Mouse (Mus musculus) spleen, postnatal 36 days (tissue): ENCODE measurements around the gene Ifit2.
"Not testable (repeated sequence)": the region's sequence is repeated elsewhere in the genome, so short reads cannot be mapped to it uniquely, and the experiment has no call there.

Experiments
- DNase-seq, 2 experiments: peaks; one replicate each; pipeline ENCODE4 v3.0.0; 2022; ENCODE audit warnings: low spot score in 2 of 2, mixed read lengths in 1 of 2

Ifit2 gene

DNA sequence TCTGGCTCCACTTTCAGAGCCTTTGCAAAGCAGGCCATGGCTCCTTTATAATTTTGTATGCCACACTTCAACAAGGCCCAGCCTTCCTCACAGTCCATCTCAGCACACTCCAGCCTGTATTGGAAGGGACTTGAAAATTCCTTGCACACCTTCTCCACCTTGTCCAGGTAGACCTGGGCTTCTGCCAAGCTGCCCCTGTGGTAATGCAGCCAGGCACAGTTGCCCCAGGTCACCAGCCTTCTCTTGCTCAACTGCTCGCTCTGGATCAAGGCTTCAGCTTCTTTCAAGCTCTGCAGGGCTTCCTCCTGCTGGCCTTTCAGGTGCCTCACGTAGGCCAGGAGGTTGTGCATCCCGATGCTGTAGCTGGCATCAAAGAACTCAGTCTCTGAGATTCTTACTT, 44.0 kb downstream of the Ifit2 start:
- not testable (repeated sequence) for DNase-seq

DNA sequence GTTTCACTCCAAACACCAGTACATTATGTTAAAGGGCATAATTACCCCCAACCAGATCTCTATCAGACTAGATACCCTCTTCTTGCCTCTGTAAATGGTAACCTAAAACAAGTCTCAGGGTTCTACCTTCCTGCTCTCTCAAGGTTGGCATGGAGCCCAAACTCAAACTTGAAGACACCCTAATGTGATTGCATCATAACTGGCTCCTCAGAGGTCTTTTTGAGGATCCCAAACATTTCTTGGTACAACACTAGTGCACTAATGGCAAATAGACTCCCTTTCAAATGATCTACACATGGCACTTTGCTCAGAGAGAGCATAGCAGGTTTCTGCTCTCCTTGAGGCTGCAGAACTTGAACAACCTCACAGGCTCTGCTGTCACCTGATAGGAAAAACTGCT, 46.3 kb downstream of the Ifit2 start:
- no peak for DNase-seq

DNA sequence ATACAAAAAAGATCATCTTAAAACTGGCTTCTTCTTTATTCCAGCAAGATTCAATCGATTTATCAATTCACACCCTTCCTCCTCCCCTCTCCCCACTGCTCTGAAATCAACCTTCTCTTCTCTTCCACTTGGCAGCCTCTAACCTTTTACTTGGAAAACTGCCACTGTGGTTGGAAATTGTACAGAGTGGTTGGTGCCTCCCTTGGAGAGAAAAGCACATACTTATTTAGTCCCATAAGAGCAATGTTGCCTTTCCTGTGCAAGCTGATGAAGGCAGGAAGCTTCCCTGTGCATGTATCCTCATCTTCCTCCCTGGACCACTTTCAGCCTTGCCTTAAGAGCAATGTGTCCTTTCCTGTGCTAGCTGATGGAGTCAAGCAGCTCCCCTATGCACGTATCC, 47.8 kb downstream of the Ifit2 start:
- DNase-seq = no peak

DNA sequence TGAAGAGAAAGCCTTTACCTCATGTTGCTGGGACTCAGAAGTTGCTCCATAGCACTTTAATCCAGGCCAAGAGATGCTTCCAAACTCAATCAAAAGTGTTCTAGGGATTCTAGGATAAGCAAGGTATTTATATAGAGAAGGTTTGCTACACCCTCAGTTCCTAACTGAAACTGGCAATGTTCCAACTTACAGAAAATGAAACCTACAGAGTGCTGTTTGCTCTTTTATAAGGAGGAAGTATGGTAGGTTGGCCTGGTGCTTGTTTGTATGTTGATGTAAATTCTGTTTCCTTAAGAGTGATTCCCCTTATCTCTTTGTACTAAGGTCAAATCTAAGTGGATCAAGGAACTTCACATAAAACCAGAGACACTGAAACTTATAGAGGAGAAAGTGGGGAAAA, 48.8 kb downstream of the Ifit2 start:
- peak; percentile 61 to 84 for DNase-seq

DNA sequence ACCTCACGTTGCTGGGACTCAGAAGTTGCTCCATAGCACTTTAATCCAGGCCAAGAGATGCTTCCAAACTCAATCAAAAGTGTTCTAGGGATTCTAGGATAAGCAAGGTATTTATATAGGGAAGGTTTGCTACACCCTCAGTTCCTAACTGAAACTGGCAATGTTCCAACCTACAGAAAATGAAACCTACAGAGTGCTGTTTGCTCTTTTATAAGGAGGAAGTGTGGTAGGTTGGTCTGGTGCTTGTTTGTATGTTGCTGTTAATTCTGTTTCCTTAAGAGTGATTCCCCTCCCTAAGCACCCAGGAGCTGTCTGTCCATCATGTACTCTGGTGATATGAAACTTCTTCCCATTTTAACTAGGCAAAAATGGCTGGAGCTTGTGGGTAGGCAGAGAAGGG, 51.4 kb downstream of the Ifit2 start, which contains the start of gene Ifit1bl1:
TSS of gene Ifit1bl1 (minus strand) at position 69 of the 400 bp plus-strand sequence.
- DNase-seq = peak; percentile 68 to 77

DNA sequence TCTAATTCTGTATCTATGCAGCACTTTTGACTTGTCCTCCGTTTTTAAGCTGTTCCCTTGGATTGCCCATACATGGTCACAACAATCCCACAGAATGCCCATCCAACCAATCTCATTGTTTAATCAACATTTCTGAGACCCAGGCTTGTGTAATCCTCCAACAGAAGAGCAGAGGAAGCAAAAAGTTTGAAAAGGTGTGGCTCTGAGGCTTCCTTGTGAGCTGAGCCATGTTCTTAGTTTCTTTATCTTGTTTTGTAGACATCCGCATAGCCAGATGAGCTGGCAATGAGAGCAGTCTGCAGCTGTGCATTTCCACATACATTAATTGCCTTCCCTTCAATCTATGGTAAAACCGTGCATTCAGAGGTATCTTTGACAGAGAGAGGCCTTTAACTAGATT, 55.0 kb downstream of the Ifit2 start:
- no peak for DNase-seq

DNA sequence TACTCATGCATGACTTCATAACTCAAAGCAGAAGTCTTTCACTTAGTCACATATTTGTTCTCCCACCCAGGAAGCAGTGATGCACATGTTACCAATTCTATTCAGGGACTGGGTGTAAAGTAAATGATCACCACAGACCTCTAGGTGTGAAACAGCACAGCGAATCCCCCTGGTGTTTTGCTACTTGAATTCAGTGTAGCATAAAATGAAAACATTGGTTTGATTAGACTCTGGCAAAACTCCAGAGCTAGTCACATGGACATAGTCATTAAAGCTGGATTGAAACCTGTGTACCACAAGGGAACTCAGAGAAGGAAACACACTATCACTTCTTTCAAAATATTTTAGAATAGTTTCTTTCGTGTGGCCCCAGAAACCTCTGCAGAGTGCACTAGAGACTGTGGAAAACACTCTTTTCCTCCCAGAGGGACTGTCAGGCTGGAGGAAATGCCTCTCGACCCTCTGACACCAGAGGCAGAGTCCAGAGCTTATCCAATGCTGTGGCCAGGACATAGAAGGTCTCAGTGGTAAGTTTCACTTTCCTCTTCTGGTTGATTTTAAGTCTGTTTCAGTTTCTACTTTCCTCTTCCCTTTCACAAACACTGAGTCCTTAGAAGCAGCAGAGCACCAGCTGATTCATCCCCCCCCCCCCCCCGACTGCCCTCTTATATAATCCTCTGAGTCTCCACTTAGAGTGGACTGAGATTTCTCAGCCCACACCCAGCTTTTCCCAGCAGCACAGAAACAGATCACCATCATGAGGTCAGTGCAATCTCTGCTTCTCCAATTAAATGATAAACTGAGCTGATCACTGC, 57.0 kb downstream of the Ifit2 start, which contains the start of gene Ifit3b:
TSS of gene Ifit3b (plus strand) at position 734 of the 815 bp plus-strand sequence.
- DNase-seq = not testable (repeated sequence)

DNA sequence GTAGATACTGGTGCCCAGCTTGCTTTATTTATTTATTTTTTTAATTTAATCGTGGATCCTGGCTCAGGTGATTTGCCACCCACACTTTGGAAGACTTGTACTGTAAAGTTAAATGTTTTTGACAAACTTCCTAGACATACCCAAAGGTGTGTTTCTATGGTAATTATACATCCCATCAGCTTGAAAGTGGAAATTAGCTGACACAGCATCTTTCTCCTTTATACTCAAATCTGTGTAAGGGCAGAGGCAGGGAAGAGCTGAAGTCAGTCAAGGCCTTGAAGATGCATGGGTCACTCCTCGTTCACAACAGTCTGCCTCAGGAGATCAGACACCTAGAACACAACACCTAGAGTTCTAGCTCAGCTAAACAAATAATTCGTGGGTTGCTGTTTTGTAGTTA, 59.6 kb downstream of the Ifit2 start:
- DNase-seq = not testable (repeated sequence)

DNA sequence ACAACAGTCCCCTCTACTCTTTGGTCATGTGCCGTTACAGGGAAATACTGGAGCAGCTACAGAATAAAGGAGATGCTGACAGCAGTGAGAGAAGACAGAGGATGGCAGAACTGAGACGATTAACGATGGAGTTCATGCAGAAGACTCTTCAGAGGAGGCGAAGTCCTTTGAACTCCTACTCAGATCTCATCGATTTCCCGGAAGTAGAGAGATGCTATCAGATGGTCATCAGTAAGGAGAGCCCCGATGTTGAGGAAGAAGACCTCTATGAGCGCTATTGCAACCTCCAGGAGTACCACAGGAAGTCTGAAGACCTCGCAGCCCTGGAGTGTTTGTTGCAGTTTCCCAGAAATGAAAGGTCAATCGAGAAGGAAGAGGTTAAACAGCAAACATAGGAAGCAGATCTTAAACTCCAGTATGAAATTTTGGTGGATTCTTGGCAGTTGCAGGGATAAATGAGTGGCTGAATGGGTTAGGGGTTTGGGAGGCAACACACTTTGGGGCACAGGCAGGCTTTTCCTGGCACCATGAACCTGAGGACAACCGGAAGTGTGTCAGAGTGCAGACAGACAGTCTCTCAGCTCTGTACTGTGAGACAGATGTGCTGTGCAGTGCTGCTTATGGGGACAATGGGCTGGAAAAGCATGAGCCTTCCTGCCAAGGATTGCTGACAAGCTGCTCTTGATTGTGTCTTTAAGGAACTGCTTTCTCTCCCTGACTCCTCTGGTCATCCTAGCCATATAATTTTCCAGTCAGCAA, 61.9 kb downstream of the Ifit2 start:
- DNase-seq = not testable (repeated sequence)

DNA sequence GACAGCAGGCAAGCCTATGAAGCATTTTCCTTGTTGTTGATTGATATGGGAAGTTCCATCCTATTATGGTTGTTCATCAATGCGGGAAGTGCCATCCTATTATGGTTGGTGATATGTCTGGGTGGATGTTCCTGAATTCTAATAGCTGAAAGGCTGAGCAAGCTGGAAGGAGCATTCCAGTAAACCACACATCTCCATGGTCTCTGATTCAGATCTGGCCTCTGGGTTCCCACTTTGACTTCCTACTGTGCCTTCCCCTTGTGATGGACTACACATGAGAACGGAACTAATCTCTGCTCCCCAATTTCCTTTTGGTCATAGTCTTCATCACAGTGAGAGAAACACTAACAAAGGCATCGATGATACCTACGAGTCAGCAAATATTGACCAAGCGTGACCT, 70.4 kb downstream of the Ifit2 start:
- DNase-seq = no peak

DNA sequence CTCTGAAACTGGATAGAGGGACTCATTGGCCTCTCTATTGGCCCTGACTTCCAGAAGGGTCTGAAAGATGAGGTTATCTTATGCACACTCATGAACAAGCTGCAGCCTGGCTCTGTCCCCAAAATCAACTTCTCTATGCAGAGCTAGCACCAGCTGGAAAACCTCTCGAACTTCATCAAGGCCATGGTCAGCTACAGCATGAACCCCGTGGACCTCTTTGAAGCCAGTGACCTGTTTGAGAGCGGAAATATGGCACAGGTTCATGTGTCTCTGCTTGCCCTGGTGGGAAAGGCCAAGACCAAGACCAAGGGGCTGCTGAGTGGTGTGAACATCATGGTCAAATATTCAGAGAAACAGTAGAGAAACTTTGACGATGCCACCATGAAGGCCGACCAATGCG, 73.3 kb downstream of the Ifit2 start:
- DNase-seq = no peak

DNA sequence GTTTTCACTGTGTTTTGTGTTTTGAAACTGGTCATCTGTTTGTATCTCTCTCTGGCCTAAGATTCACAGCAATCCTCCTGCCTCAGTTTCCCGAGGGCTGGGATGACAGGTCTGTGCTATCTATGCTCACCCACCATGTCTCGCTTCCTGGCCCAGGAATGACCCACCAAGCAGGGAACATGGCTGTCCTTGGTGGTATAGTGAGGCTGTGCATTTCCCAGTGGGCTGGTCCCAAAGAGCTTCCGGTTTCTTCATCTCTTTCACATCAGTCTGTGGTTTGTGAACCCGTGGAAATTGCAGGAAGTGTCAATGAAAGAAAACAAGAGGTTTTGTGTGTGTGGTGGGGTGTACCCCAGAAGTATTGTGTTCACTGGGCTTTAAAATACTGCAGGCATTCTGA, 74.2 kb downstream of the Ifit2 start:
- DNase-seq = no peak
